Mouse (Mus musculus) gastrocnemius, postnatal 36 days (tissue): Measurements from ENCODE around the gene Ppp1r1b. TPM values are rescaled to one million over a fixed set of nuclear protein-coding genes. Genes with fewer than 3 reads are reported as not detected.

Experiments used
- DNase-seq, 2 experiments: peaks; one replicate each; pipeline ENCODE4 v3.0.0; 2022
- intact Hi-C: fragments of 180-260 bp; cut with DNase I; formaldehyde crosslinking; loops from one replicate; pipeline ENCODE4 v1.15.1; 2025
- total RNA-seq, 2 experiments: library from RNA; stranded (reverse); gene quantifications; 2 replicates each; pipeline ENCODE4 v1.2.3; 2021

The Ppp1r1b gene
- total RNA-seq, 2 experiments from 2014 or later: not detected

GRCm38 (mm10) chr11:98387056-98387577 is 38.9 kb downstream of the Ppp1r1b start:
- intact Hi-C loops: no loop called here
- DNase-seq: peak in 1 of 2 experiments; percentile 13

GRCm38 (mm10) chr11:98388282-98388681 is 40.1 kb downstream of the Ppp1r1b start:
- intact Hi-C loops: no loop called here

GRCm38 (mm10) chr11:98389221-98389780 is 41.1 kb downstream of the Ppp1r1b start:
- peak in 1 of 2 experiments; percentile 34 for DNase-seq
- intact Hi-C loops: loop anchor here (1.0 kb wide), 1 partner anchor 46 kb away; no protein-coding TSS in a partner anchor

More at GRCm38 (mm10) chr11:98388282-98388681, 40.1 kb downstream of the Ppp1r1b start:
- no peak for DNase-seq

GRCm38 (mm10) chr11:98390141-98390540 is 41.9 kb downstream of the Ppp1r1b start:
- intact Hi-C loops: no loop called here
- DNase-seq: no peak

GRCm38 (mm10) chr11:98392034-98392433 is 43.8 kb downstream of the Ppp1r1b start:
- DNase-seq: peak in 1 of 2 experiments; percentile 4
- intact Hi-C loops: no loop called here

GRCm38 (mm10) chr11:98392645-98393044 is 44.4 kb downstream of the Ppp1r1b start:
- no peak for DNase-seq
- intact Hi-C loops: no loop called here

GRCm38 (mm10) chr11:98393317-98393716 is 45.1 kb downstream of the Ppp1r1b start:
- DNase-seq: peak in 1 of 2 experiments; percentile 12
- intact Hi-C loops: no loop called here

GRCm38 (mm10) chr11:98394301-98394700 is 46.1 kb downstream of the Ppp1r1b start:
- DNase-seq: peak in 1 of 2 experiments; percentile 21
- intact Hi-C loops: no loop called here

GRCm38 (mm10) chr11:98395041-98395440 is 46.8 kb downstream of the Ppp1r1b start:
- peak; percentile 13 to 14 for DNase-seq
- intact Hi-C loops: no loop called here

GRCm38 (mm10) chr11:98397946-98398345 is 49.7 kb downstream of the Ppp1r1b start:
- intact Hi-C loops: no loop called here
- no peak for DNase-seq

GRCm38 (mm10) chr11:98400161-98400726 is 52.0 kb downstream of the Ppp1r1b start, which contains the start of gene Pgap3:
TSS of gene Pgap3 (minus strand) at chr11:98400490.
- DNase-seq: peak; percentile 74 to 88
- intact Hi-C loops: no loop called here

- intact Hi-C loops: no loop called here
- no peak for DNase-seq
Observed at GRCm38 (mm10) chr11:98400816-98401215, 52.6 kb downstream of the Ppp1r1b start.

- peak in 1 of 2 experiments; percentile 3 for DNase-seq
- intact Hi-C loops: loop anchor here (5.0 kb wide), 1 partner anchor 49 kb away; the partner anchor contains the start of gene Stard3
Observed at GRCm38 (mm10) chr11:98406621-98407020, 58.4 kb downstream of the Ppp1r1b start.

Other genes starting within 250 kb of the Ppp1r1b start
- 10 to 100 TPM in 1 of 2 experiments, 1 to 10 TPM in 1; 7.8 to 14.2 TPM for gene Fbxl20, start 198.0 kb upstream of the Ppp1r1b start, total RNA-seq
- 10 to 100 TPM; 20.6 to 24.5 TPM for gene Med1, start 155.1 kb upstream of the Ppp1r1b start, total RNA-seq
- gene Cdk12, start 145.3 kb upstream of the Ppp1r1b start, total RNA-seq: 10 to 100 TPM; 12.7 to 15.0 TPM
- not detected for gene Neurod2, start 18.8 kb upstream of the Ppp1r1b start, total RNA-seq
- 10 to 100 TPM; 10.3 to 14.7 TPM for gene Stard3, start 10.0 kb downstream of the Ppp1r1b start, total RNA-seq
- gene Tcap, start 35.4 kb downstream of the Ppp1r1b start, total RNA-seq: 1,000 to 10,000 TPM; 3,291 to 4,304 TPM
- 1 to 10 TPM in 1 of 2 experiments, under 1 TPM in 1; 0.89 to 2.1 TPM for gene Pnmt, start 38.0 kb downstream of the Ppp1r1b start, total RNA-seq
- 1 to 10 TPM; 1.8 to 2.2 TPM for gene Pgap3, start 52.1 kb downstream of the Ppp1r1b start, total RNA-seq
- 1 to 10 TPM; 1.8 to 2.9 TPM for gene Erbb2, start 64.1 kb downstream of the Ppp1r1b start, total RNA-seq
- 10 to 100 TPM; 27.2 to 36.5 TPM for gene Mien1, start 90.6 kb downstream of the Ppp1r1b start, total RNA-seq
- gene Grb7, start 98.0 kb downstream of the Ppp1r1b start, total RNA-seq: not detected
- gene Ikzf3, start 197.6 kb downstream of the Ppp1r1b start, total RNA-seq: 1 to 10 TPM in 1 of 2 experiments, not detected in 1; 1.3 TPM
- not detected for gene Zpbp2, start 202.7 kb downstream of the Ppp1r1b start, total RNA-seq
- gene Ormdl3, start 239.0 kb downstream of the Ppp1r1b start, total RNA-seq: 10 to 100 TPM; 20.9 to 24.0 TPM
- not detected for gene Lrrc3c, start 249.9 kb downstream of the Ppp1r1b start, total RNA-seq